Mouse (Mus musculus): ENCODE data around the gene Bbs4. TPM values are rescaled to one million over a fixed set of nuclear protein-coding genes. Genes with fewer than 3 reads are reported as not detected.

The Bbs4 gene
- polyA plus RNA-seq, 1 experiment from 2014 or later = 25.4 TPM

GRCm38 (mm10) chr9:59290957-59291687 is 62.2 kb downstream of the Bbs4 start, which contains the start of gene Adpgk:
Gene Adpgk, plus strand, starts transcription at chr9:59291558.
- Histone ChIP-seq H3K4me2 (peak within 1 kb of the TSS; percentile 79), H3K9ac (peak within 1 kb of the TSS; percentile 76), H3K27me3 (no peaks in the 10 kb centered on the region), H3K4me3 (replicated peaks) (peak within 1 kb of the TSS; percentile 68), H3K27ac (peak within 1 kb of the TSS; percentile 90), H3K9me3 (no peaks in the 10 kb centered on the region), H3K4me1 (peaks cover 31% of the 10 kb centered on the region), H3K36me3 (replicated peaks) (no peaks in the 10 kb centered on the region)
- ATAC-seq (ENCODE audit: low FRiP score) = peak; percentile 98
- WGBS = under 1% methylated on average over 58 of the region's 58 CpGs

- Histone ChIP-seq H3K4me2 (no peak overlapping the region), H3K36me3 (replicated peaks) (no peaks in the 10 kb centered on the region), H3K27ac (peak overlapping the region; percentile 50; the same call in 1 of the 2 replicates), H3K4me3 (replicated peaks) (no peak overlapping the region), H3K9ac (no peak overlapping the region), H3K27me3 (no peaks in the 10 kb centered on the region), H3K9me3 (no peaks in the 10 kb centered on the region), H3K4me1 (peaks cover 31% of the 10 kb centered on the region)
- 74% methylated on average over 6 of the region's 6 CpGs for WGBS
- no peak for ATAC-seq (ENCODE audit: low FRiP score)
Measured at GRCm38 (mm10) chr9:59289529-59290115, 63.7 kb downstream of the Bbs4 start.

- H3K4me3 ChIP-seq (replicated peaks) = no peak overlapping the region
- WGBS = 72% methylated on average over 3 of the region's 3 CpGs
- no peaks in the 10 kb centered on the region for H3K27me3 ChIP-seq
- no peak overlapping the region for H3K9ac ChIP-seq
- H3K4me1 ChIP-seq = peaks cover 31% of the 10 kb centered on the region
- H3K27ac ChIP-seq = 0 out of 2 replicates have a peak overlapping the region, but pooled peaks have one; percentile 50
- no peaks in the 10 kb centered on the region for H3K9me3 ChIP-seq
- no peak for ATAC-seq (ENCODE audit: low FRiP score)
- no peak overlapping the region for H3K4me2 ChIP-seq
- H3K36me3 ChIP-seq (replicated peaks) = no peaks in the 10 kb centered on the region
Measured at GRCm38 (mm10) chr9:59288685-59289410, 64.5 kb downstream of the Bbs4 start.

GRCm38 (mm10) chr9:59288058-59288457 is 65.2 kb downstream of the Bbs4 start:
- Histone ChIP-seq H3K36me3 (replicated peaks) (no peaks in the 10 kb centered on the region), H3K27me3 (no peaks in the 10 kb centered on the region), H3K9ac (no peak overlapping the region), H3K9me3 (no peaks in the 10 kb centered on the region), H3K4me1 (peaks cover 29% of the 10 kb centered on the region), H3K27ac (0 out of 2 replicates have a peak overlapping the region, but pooled peaks have one; percentile 5), H3K4me3 (replicated peaks) (no peak overlapping the region), H3K4me2 (no peak overlapping the region)
- no peak for ATAC-seq (ENCODE audit: low FRiP score)
- 87% methylated on average over 5 of the region's 5 CpGs for WGBS

DNA sequence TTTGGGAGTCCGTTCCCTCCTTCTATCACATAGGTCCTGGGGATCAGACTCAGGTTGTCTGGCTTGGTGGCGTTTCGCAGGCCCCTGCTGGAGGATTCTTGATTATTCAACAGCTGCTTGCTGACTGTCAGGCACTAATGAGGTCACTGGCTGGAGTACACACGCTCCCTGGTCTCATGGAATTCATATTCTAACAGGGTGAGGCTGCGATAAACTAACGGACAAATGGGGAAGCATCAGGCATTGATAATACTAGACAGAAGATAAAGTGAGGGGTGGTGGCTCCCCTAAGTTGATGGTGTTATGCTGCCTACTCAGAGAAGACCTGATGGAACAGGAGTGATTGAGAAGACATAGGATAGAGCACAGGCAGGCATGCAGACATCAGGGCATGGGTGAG is 67.7 kb downstream of the Bbs4 start:
- Histone ChIP-seq H3K4me2 (no peak overlapping the region), H3K4me1 (peaks cover 23% of the 10 kb centered on the region), H3K9ac (no peak overlapping the region), H3K27me3 (no peaks in the 10 kb centered on the region), H3K27ac (no peak overlapping the region), H3K9me3 (no peaks in the 10 kb centered on the region), H3K36me3 (replicated peaks) (no peaks in the 10 kb centered on the region), H3K4me3 (replicated peaks) (no peak overlapping the region)
- 79% methylated on average over 6 of the region's 6 CpGs for WGBS
- no peak for ATAC-seq (ENCODE audit: low FRiP score)

- H3K9me3 ChIP-seq = no peaks in the 10 kb centered on the region
- H3K9ac ChIP-seq = no peak overlapping the region
- 57% methylated on average over 7 of the region's 7 CpGs for WGBS
- no peaks in the 10 kb centered on the region for H3K36me3 ChIP-seq (replicated peaks)
- ATAC-seq (ENCODE audit: low FRiP score) = no peak
- H3K4me2 ChIP-seq = peak overlapping the region; percentile 34
- peaks cover 8% of the 10 kb centered on the region for H3K4me1 ChIP-seq
- H3K4me3 ChIP-seq (replicated peaks) = peak overlapping the region; percentile 8; the same call in 1 of the 2 replicates
- no peaks in the 10 kb centered on the region for H3K27me3 ChIP-seq
- H3K27ac ChIP-seq = no peak overlapping the region
Measured at GRCm38 (mm10) chr9:59282683-59282986, 70.7 kb downstream of the Bbs4 start.

DNA sequence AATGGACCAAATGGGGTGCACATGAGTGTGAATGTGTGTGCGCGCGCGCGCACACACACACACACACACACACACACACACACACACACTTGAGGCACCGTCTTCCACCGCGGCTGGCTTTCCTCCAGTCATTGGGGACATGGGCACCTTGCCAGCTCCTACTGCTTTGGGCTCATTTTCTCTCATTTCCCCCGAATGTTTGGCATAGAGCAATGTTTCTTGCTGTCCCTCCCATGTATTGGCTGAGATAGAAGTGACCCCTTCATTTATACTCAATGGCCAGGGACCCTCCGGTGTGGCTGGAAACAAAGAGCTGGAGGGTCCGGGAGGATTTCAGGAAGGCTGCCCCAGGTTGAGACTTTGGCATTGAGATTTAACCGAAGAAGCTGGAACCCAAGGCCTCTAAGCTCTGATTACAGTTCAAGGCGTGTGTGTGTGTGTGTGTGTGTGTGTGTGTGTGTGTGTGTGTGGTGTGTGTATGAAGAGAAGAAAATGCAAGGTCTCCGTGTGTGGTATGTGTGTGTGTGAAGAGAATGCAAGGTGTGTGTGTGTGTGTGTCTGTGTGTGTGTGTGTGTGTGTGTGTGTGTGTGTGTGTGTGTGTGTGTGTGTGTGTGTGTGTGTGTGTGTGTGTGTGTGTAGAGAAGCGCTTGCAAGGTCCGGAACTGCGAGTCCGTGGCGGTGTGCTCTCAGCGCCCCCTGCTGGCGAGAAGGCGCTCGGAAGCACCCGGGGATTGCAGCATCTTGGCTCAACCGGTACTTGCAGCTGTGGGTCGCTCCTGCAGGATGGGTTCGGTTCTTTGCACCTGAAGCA is 71.2 kb downstream of the Bbs4 start:
- H3K4me2 ChIP-seq = peak overlapping the region; percentile 34
- peak overlapping the region; percentile 21; the same call in 1 of the 2 replicates for H3K9ac ChIP-seq
- H3K4me1 ChIP-seq = peaks cover 8% of the 10 kb centered on the region
- no peak for ATAC-seq (ENCODE audit: low FRiP score)
- no peaks in the 10 kb centered on the region for H3K27me3 ChIP-seq
- H3K9me3 ChIP-seq = no peaks in the 10 kb centered on the region
- 49% methylated on average over 23 of the region's 27 CpGs for WGBS
- no peak overlapping the region for H3K27ac ChIP-seq
- H3K36me3 ChIP-seq (replicated peaks) = no peaks in the 10 kb centered on the region
- peak overlapping the region; percentile 8; the same call in 1 of the 2 replicates for H3K4me3 ChIP-seq (replicated peaks)

GRCm38 (mm10) chr9:59280888-59281287 is 72.4 kb downstream of the Bbs4 start:
- Histone ChIP-seq H3K4me2 (no peak overlapping the region), H3K4me3 (replicated peaks) (no peak overlapping the region), H3K9me3 (no peaks in the 10 kb centered on the region), H3K36me3 (replicated peaks) (no peaks in the 10 kb centered on the region), H3K27ac (no peak overlapping the region), H3K4me1 (peaks cover 8% of the 10 kb centered on the region), H3K27me3 (no peaks in the 10 kb centered on the region), H3K9ac (no peak overlapping the region)
- 91% methylated on average over 5 of the region's 5 CpGs for WGBS
- no peak for ATAC-seq (ENCODE audit: low FRiP score)

- H3K4me1 ChIP-seq = peaks cover 8% of the 10 kb centered on the region
- H3K9me3 ChIP-seq = no peaks in the 10 kb centered on the region
- 86% methylated on average over 5 of the region's 5 CpGs for WGBS
- no peaks in the 10 kb centered on the region for H3K36me3 ChIP-seq (replicated peaks)
- no peak for ATAC-seq (ENCODE audit: low FRiP score)
- H3K9ac ChIP-seq = no peak overlapping the region
- no peaks in the 10 kb centered on the region for H3K27me3 ChIP-seq
- no peak overlapping the region for H3K4me3 ChIP-seq (replicated peaks)
- no peak overlapping the region for H3K4me2 ChIP-seq
- no peak overlapping the region for H3K27ac ChIP-seq
Measured at GRCm38 (mm10) chr9:59278694-59279093, 74.6 kb downstream of the Bbs4 start.

GRCm38 (mm10) chr9:59278199-59278598 is 75.1 kb downstream of the Bbs4 start:
- WGBS = 95% methylated on average over 2 of the region's 2 CpGs
- Histone ChIP-seq H3K36me3 (replicated peaks) (no peaks in the 10 kb centered on the region), H3K9me3 (no peaks in the 10 kb centered on the region), H3K4me3 (replicated peaks) (no peak overlapping the region), H3K4me2 (no peak overlapping the region), H3K4me1 (peaks cover 8% of the 10 kb centered on the region), H3K9ac (no peak overlapping the region), H3K27ac (no peak overlapping the region), H3K27me3 (no peaks in the 10 kb centered on the region)
- no peak for ATAC-seq (ENCODE audit: low FRiP score)

GRCm38 (mm10) chr9:59274846-59275455 is 78.4 kb downstream of the Bbs4 start:
- no peaks in the 10 kb centered on the region for H3K36me3 ChIP-seq (replicated peaks)
- H3K4me1 ChIP-seq = peaks cover 4% of the 10 kb centered on the region; the same call in 1 of the 2 replicates
- H3K4me2 ChIP-seq = no peak overlapping the region
- H3K9ac ChIP-seq = no peak overlapping the region
- H3K4me3 ChIP-seq (replicated peaks) = no peak overlapping the region
- no peaks in the 10 kb centered on the region for H3K27me3 ChIP-seq
- no peaks in the 10 kb centered on the region for H3K9me3 ChIP-seq
- H3K27ac ChIP-seq = no peak overlapping the region
- 85% methylated on average over 19 of the region's 19 CpGs for WGBS
- no peak for ATAC-seq (ENCODE audit: low FRiP score)

All from forebrain, embryonic 12.5 days (tissue).